Mouse (Mus musculus): ENCODE results near the gene Smim20. TPM values are rescaled to one million over a fixed set of nuclear protein-coding genes. Genes with fewer than 3 reads are reported as not detected.

The Smim20 gene
- polyA plus RNA-seq, 1 experiment from 2014 or later, result 78.0 TPM

GRCm38 (mm10) chr5:53289438-53289837 lies 22.6 kb downstream of the Smim20 start:
- Histone ChIP-seq H3K27ac (no peak overlapping the region), H3K4me3 (no peak overlapping the region), H3K4me2 (replicated peaks) (no peak overlapping the region), H3K4me1 (no peaks in the 10 kb centered on the region), H3K9ac (no peak overlapping the region), H3K9me3 (no peaks in the 10 kb centered on the region), H3K27me3 (no peaks in the 10 kb centered on the region), H3K36me3 (no peaks in the 10 kb centered on the region)
- ATAC-seq (ENCODE audit: low FRiP score, low read depth), result no peak
- WGBS, result 34% methylated on average over 9 of the region's 9 CpGs

GRCm38 (mm10) chr5:53294627-53295026 lies 27.7 kb downstream of the Smim20 start:
- no peak for ATAC-seq (ENCODE audit: low FRiP score, low read depth)
- Histone ChIP-seq H3K4me3 (no peak overlapping the region), H3K4me2 (replicated peaks) (no peak overlapping the region), H3K4me1 (no peaks in the 10 kb centered on the region), H3K9ac (no peak overlapping the region), H3K36me3 (no peaks in the 10 kb centered on the region), H3K27me3 (no peaks in the 10 kb centered on the region), H3K9me3 (no peaks in the 10 kb centered on the region), H3K27ac (no peak overlapping the region)
- 93% methylated on average over 5 of the region's 5 CpGs for WGBS

- Histone ChIP-seq H3K27me3 (no peaks in the 10 kb centered on the region), H3K4me2 (replicated peaks) (no peak overlapping the region), H3K4me1 (no peaks in the 10 kb centered on the region), H3K27ac (no peak overlapping the region), H3K4me3 (no peak overlapping the region), H3K9ac (no peak overlapping the region), H3K9me3 (no peaks in the 10 kb centered on the region), H3K36me3 (no peaks in the 10 kb centered on the region)
- ATAC-seq (ENCODE audit: low FRiP score, low read depth), result no peak
- 84% methylated on average over 4 of the region's 4 CpGs for WGBS
Measured at GRCm38 (mm10) chr5:53296961-53297360, 30.1 kb downstream of the Smim20 start.

GRCm38 (mm10) chr5:53301496-53301895 lies 34.6 kb downstream of the Smim20 start:
- no peak for ATAC-seq (ENCODE audit: low FRiP score, low read depth)
- H3K4me2 ChIP-seq (replicated peaks), result no peak overlapping the region

GRCm38 (mm10) chr5:53302895-53303670 lies 36.2 kb downstream of the Smim20 start:
- H3K27me3 ChIP-seq, result no peaks in the 10 kb centered on the region
- no peak for ATAC-seq (ENCODE audit: low FRiP score, low read depth)
- 79% methylated on average over 10 of the region's 10 CpGs for WGBS

More at GRCm38 (mm10) chr5:53301496-53301895, 34.6 kb downstream of the Smim20 start:
- H3K4me3 ChIP-seq, result no peak overlapping the region
- H3K27me3 ChIP-seq, result no peaks in the 10 kb centered on the region
- no peaks in the 10 kb centered on the region for H3K36me3 ChIP-seq
- no peak overlapping the region for H3K9ac ChIP-seq
- no peaks in the 10 kb centered on the region for H3K9me3 ChIP-seq
- 72% methylated on average over 8 of the region's 8 CpGs for WGBS
- H3K4me1 ChIP-seq, result no peaks in the 10 kb centered on the region
- H3K27ac ChIP-seq, result no peak overlapping the region

GRCm38 (mm10) chr5:53303941-53304340 lies 37.1 kb downstream of the Smim20 start:
- H3K9me3 ChIP-seq, result no peaks in the 10 kb centered on the region
- ATAC-seq (ENCODE audit: low FRiP score, low read depth), result no peak
- no peak overlapping the region for H3K27ac ChIP-seq
- H3K36me3 ChIP-seq, result no peaks in the 10 kb centered on the region
- no peak overlapping the region for H3K9ac ChIP-seq
- H3K27me3 ChIP-seq, result no peaks in the 10 kb centered on the region
- H3K4me1 ChIP-seq, result no peaks in the 10 kb centered on the region
- no peak overlapping the region for H3K4me2 ChIP-seq (replicated peaks)
- H3K4me3 ChIP-seq, result no peak overlapping the region
- WGBS, result 92% methylated on average over 6 of the region's 6 CpGs

More at GRCm38 (mm10) chr5:53302895-53303670, 36.2 kb downstream of the Smim20 start:
- Histone ChIP-seq H3K4me3 (no peak overlapping the region), H3K9me3 (no peaks in the 10 kb centered on the region), H3K4me1 (no peaks in the 10 kb centered on the region), H3K27ac (no peak overlapping the region), H3K9ac (no peak overlapping the region), H3K36me3 (no peaks in the 10 kb centered on the region), H3K4me2 (replicated peaks) (no peak overlapping the region)

- no peak overlapping the region for H3K27ac ChIP-seq
- WGBS, result 69% methylated on average over 4 of the region's 4 CpGs
- no peaks in the 10 kb centered on the region for H3K27me3 ChIP-seq
- no peaks in the 10 kb centered on the region for H3K36me3 ChIP-seq
- no peaks in the 10 kb centered on the region for H3K9me3 ChIP-seq
- ATAC-seq (ENCODE audit: low FRiP score, low read depth), result no peak
- no peak overlapping the region for H3K4me2 ChIP-seq (replicated peaks)
- H3K4me3 ChIP-seq, result no peak overlapping the region
- H3K4me1 ChIP-seq, result no peaks in the 10 kb centered on the region
- H3K9ac ChIP-seq, result no peak overlapping the region
Measured at GRCm38 (mm10) chr5:53304936-53305335, 38.1 kb downstream of the Smim20 start.

- H3K36me3 ChIP-seq, result no peaks in the 10 kb centered on the region
- no peak for ATAC-seq (ENCODE audit: low FRiP score, low read depth)
- no peaks in the 10 kb centered on the region for H3K27me3 ChIP-seq
- 89% methylated on average over 3 of the region's 3 CpGs for WGBS
- no peak overlapping the region for H3K4me3 ChIP-seq
- no peak overlapping the region for H3K4me2 ChIP-seq (replicated peaks)
- no peak overlapping the region for H3K27ac ChIP-seq
- no peak overlapping the region for H3K9ac ChIP-seq
- no peaks in the 10 kb centered on the region for H3K4me1 ChIP-seq
- no peaks in the 10 kb centered on the region for H3K9me3 ChIP-seq
Measured at GRCm38 (mm10) chr5:53306864-53307263, 40.0 kb downstream of the Smim20 start.

GRCm38 (mm10) chr5:53307437-53307836 lies 40.6 kb downstream of the Smim20 start:
- 89% methylated on average over 5 of the region's 5 CpGs for WGBS
- Histone ChIP-seq H3K4me1 (no peaks in the 10 kb centered on the region), H3K27me3 (no peaks in the 10 kb centered on the region), H3K36me3 (no peaks in the 10 kb centered on the region), H3K27ac (no peak overlapping the region), H3K4me3 (no peak overlapping the region), H3K9me3 (no peaks in the 10 kb centered on the region), H3K4me2 (replicated peaks) (no peak overlapping the region), H3K9ac (no peak overlapping the region)
- ATAC-seq (ENCODE audit: low FRiP score, low read depth), result no peak

- Histone ChIP-seq H3K27ac (no peak overlapping the region), H3K9ac (no peak overlapping the region), H3K36me3 (no peaks in the 10 kb centered on the region), H3K27me3 (no peaks in the 10 kb centered on the region), H3K4me3 (no peak overlapping the region), H3K4me1 (peaks cover 4% of the 10 kb centered on the region; the same call in 1 of the 2 replicates), H3K9me3 (no peaks in the 10 kb centered on the region), H3K4me2 (replicated peaks) (no peak overlapping the region)
- 88% methylated on average over 13 of the region's 13 CpGs for WGBS
- ATAC-seq (ENCODE audit: low FRiP score, low read depth), result no peak
Measured at GRCm38 (mm10) chr5:53314404-53315167, 47.7 kb downstream of the Smim20 start.

- H3K4me2 ChIP-seq (replicated peaks), result no peak overlapping the region
- no peaks in the 10 kb centered on the region for H3K27me3 ChIP-seq
- H3K36me3 ChIP-seq, result no peaks in the 10 kb centered on the region
- no peak for ATAC-seq (ENCODE audit: low FRiP score, low read depth)
- H3K4me1 ChIP-seq, result peaks cover 16% of the 10 kb centered on the region
- no peak overlapping the region for H3K4me3 ChIP-seq
- WGBS, result 57% methylated on average over 2 of the region's 2 CpGs
- no peak overlapping the region for H3K27ac ChIP-seq
- no peaks in the 10 kb centered on the region for H3K9me3 ChIP-seq
- no peak overlapping the region for H3K9ac ChIP-seq
Measured at GRCm38 (mm10) chr5:53315829-53316228, 48.9 kb downstream of the Smim20 start.

GRCm38 (mm10) chr5:53317396-53317795 lies 50.5 kb downstream of the Smim20 start:
- no peaks in the 10 kb centered on the region for H3K9me3 ChIP-seq
- no peaks in the 10 kb centered on the region for H3K27me3 ChIP-seq
- H3K27ac ChIP-seq, result no peak overlapping the region
- H3K4me1 ChIP-seq, result peaks cover 21% of the 10 kb centered on the region
- no peaks in the 10 kb centered on the region for H3K36me3 ChIP-seq
- no peak overlapping the region for H3K9ac ChIP-seq
- WGBS, result 67% methylated on average over 3 of the region's 3 CpGs
- no peak for ATAC-seq (ENCODE audit: low FRiP score, low read depth)
- no peak overlapping the region for H3K4me3 ChIP-seq
- H3K4me2 ChIP-seq (replicated peaks), result no peak overlapping the region
